Mouse (Mus musculus): Measurements from ENCODE around the gene Aadat. TPM values are rescaled to one million over a fixed set of nuclear protein-coding genes. Genes with fewer than 3 reads are reported as not detected.
"Not testable (repeated sequence)": the region's sequence is repeated elsewhere in the genome, so short reads cannot be mapped to it uniquely, and the experiment has no call there.

Aadat gene
- total RNA-seq (2021): under 1 TPM; 0.14 to 0.30 TPM
- long read RNA-seq, experiment 1: 0 reads
- long read RNA-seq, experiment 2: 0 reads

GRCm38 (mm10) chr8:60505653-60506521 is at the start of gene Aadat:
TSS of gene Aadat (plus strand) at chr8:60505932.
- DNase-seq (ENCODE audit: low spot score): peak; percentile 29

- DNase-seq (ENCODE audit: low spot score): peak; percentile 27
Measured at GRCm38 (mm10) chr8:60466686-60467335, 38.9 kb upstream of the Aadat start.

GRCm38 (mm10) chr8:60490147-60490546 is 15.6 kb upstream of the Aadat start:
- DNase-seq (ENCODE audit: low spot score): no peak

- no peak for DNase-seq (ENCODE audit: low spot score)
Measured at GRCm38 (mm10) chr8:60491871-60492270, 13.9 kb upstream of the Aadat start.

GRCm38 (mm10) chr8:60492471-60492870 is 13.3 kb upstream of the Aadat start:
- no peak for DNase-seq (ENCODE audit: low spot score)

- DNase-seq (ENCODE audit: low spot score): no peak
Measured at GRCm38 (mm10) chr8:60494606-60495005, 11.1 kb upstream of the Aadat start.

GRCm38 (mm10) chr8:60495046-60495445 is 10.7 kb upstream of the Aadat start:
- not testable (repeated sequence) for DNase-seq (ENCODE audit: low spot score)

GRCm38 (mm10) chr8:60503098-60503497 is 2.6 kb upstream of the Aadat start, which contains the start of gene Gm10283:
TSS of gene Gm10283 (minus strand) at chr8:60503198.
- no peak for DNase-seq (ENCODE audit: low spot score)

- no peak for DNase-seq (ENCODE audit: low spot score)
Measured at GRCm38 (mm10) chr8:60518286-60518685, 12.6 kb downstream of the Aadat start.

- no peak for DNase-seq (ENCODE audit: low spot score)
Measured at GRCm38 (mm10) chr8:60534945-60535344, 29.2 kb downstream of the Aadat start.

GRCm38 (mm10) chr8:60566783-60567182 is 61.1 kb downstream of the Aadat start:
- DNase-seq (ENCODE audit: low spot score): no peak

- no peak for DNase-seq (ENCODE audit: low spot score)
Measured at GRCm38 (mm10) chr8:60577231-60577630, 71.5 kb downstream of the Aadat start.

- no peak for DNase-seq (ENCODE audit: low spot score)
Measured at GRCm38 (mm10) chr8:60583369-60583768, 77.6 kb downstream of the Aadat start.

GRCm38 (mm10) chr8:60591352-60592105 is 85.8 kb downstream of the Aadat start:
- not testable (repeated sequence) for DNase-seq (ENCODE audit: low spot score)

- no peak for DNase-seq (ENCODE audit: low spot score)
Measured at GRCm38 (mm10) chr8:60594761-60595160, 89.0 kb downstream of the Aadat start.

Other genes with a start within 250 kb of the Aadat start
- not detected for gene Gm10283, start 2.7 kb upstream of the Aadat start, total RNA-seq (2021)
- gene Mfap3l, start 126.9 kb downstream of the Aadat start, total RNA-seq (2021): 1 to 10 TPM; 3.3 to 4.4 TPM

Data from gastrocnemius, adult 18-20 months (tissue).